Mouse (Mus musculus) embryonic facial prominence, embryonic 15.5 days (tissue): ENCODE data around the gene Nudt16l1. TPM values are rescaled to one million over a fixed set of nuclear protein-coding genes. Genes with fewer than 3 reads are reported as not detected.

Source experiments
- ATAC-seq: fragments of 200-750 bp; cut with Nextera tagmentation; 2 replicates; pipeline ENCODE4 v1.8.0; 2017; ENCODE audit warnings: low read depth, moderate TSS enrichment; ENCODE audit not compliant: insufficient number of reproducible peaks, low FRiP score, low TSS enrichment
- H3K27ac ChIP-seq: fragments of 300-500 bp; sonication (generic); replicated peaks from 2 replicates; pipeline ENCODE4 v1.5.1; 2015; ENCODE audit warnings: mild to moderate bottlenecking, inconsistent platforms
- H3K27me3 ChIP-seq: fragments of 300-500 bp; sonication (generic); 2 replicates; pipeline ENCODE4 v1.6.1; 2015; ENCODE audit warnings: inconsistent platforms
- H3K36me3 ChIP-seq: fragments of 300-500 bp; sonication (generic); 2 replicates; pipeline ENCODE4 v1.6.1; 2015; ENCODE audit warnings: mild to moderate bottlenecking, inconsistent platforms
- H3K4me1 ChIP-seq: fragments of 300-500 bp; sonication (generic); 2 replicates; pipeline ENCODE4 v1.6.1; 2015; ENCODE audit warnings: inconsistent platforms
- H3K4me2 ChIP-seq: fragments of 300-500 bp; sonication (generic); replicated peaks from 2 replicates; pipeline ENCODE4 v1.6.1; 2015; ENCODE audit warnings: mild to moderate bottlenecking, inconsistent platforms
- H3K4me3 ChIP-seq: fragments of 300-500 bp; sonication (generic); replicated peaks from 2 replicates; pipeline ENCODE4 v1.5.1; 2015; ENCODE audit warnings: mild to moderate bottlenecking, inconsistent platforms
- H3K9ac ChIP-seq: fragments of 300-500 bp; sonication (generic); 2 replicates; pipeline ENCODE4 v1.6.1; 2015; ENCODE audit warnings: inconsistent platforms
- H3K9me3 ChIP-seq: fragments of 300-500 bp; sonication (generic); replicated peaks from 2 replicates; pipeline ENCODE4 v1.6.1; 2016; ENCODE audit warnings: inconsistent platforms
- WGBS: fragments of 180-500 bp; shearing (Covaris S2); methylation state at CpG from one replicate; pipeline ENCODE4 v1.1.7; 2015; 5-methylcytosine and 5-hydroxymethylcytosine counted together
- polyA plus RNA-seq: library from polyadenylated mRNA; unstranded; fragments of >200 nt; fragmentation: Nextera tagmentation; extraction: Ambion mirVana; gene quantifications from 2 replicates; pipeline ENCODE4 v1.2.1, GENCODE M21; 2015

Gene Nudt16l1
- polyA plus RNA-seq, 1 experiment from 2014 or later, result 156 TPM

GRCm38 (mm10) chr16:4957446-4957845 lies 18.9 kb downstream of the Nudt16l1 start:
- ATAC-seq, result no peak
- Histone ChIP-seq H3K4me1 (peaks cover 7% of the 10 kb centered on the region), H3K27me3 (no peaks in the 10 kb centered on the region), H3K4me3 (no peak overlapping the region), H3K27ac (no peak overlapping the region), H3K36me3 (peaks cover 59% of the 10 kb centered on the region), H3K9me3 (no peaks in the 10 kb centered on the region), H3K4me2 (no peak overlapping the region), H3K9ac (no peak overlapping the region)
- WGBS, result 91% methylated on average over 3 of the region's 3 CpGs

GRCm38 (mm10) chr16:4960260-4960659 lies 21.7 kb downstream of the Nudt16l1 start:
- no peak overlapping the region for H3K9ac ChIP-seq
- peaks cover 22% of the 10 kb centered on the region for H3K4me1 ChIP-seq
- no peak overlapping the region for H3K27ac ChIP-seq
- ATAC-seq, result no peak
- WGBS, result 86% methylated on average over 8 of the region's 8 CpGs
- H3K4me2 ChIP-seq, result no peak overlapping the region
- H3K27me3 ChIP-seq, result no peaks in the 10 kb centered on the region
- H3K4me3 ChIP-seq, result no peak overlapping the region
- H3K9me3 ChIP-seq, result no peaks in the 10 kb centered on the region
- peaks cover 31% of the 10 kb centered on the region for H3K36me3 ChIP-seq

DNA sequence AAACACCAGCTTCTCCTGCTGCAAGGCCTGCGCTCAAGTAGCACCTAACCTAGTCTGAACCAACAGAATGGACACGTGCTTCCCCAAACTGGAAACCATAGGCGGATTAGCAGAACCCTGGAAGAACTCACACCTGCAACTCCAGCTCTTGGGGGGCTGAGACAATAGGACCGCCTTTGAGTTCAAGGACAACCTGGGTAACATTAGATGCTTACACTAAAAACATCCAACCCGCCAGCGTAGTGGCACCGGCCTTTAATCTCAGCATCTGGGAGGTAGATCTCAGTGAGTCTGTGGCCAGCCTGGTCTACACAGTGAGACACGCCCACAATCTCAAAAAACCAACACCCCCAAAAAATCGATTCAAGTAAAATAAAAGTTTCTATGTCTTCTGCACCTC lies 24.8 kb downstream of the Nudt16l1 start:
- Histone ChIP-seq H3K4me2 (peak overlapping the region; percentile 71), H3K9ac (peak overlapping the region; percentile 90), H3K9me3 (no peaks in the 10 kb centered on the region), H3K4me1 (peaks cover 24% of the 10 kb centered on the region), H3K36me3 (peaks cover 8% of the 10 kb centered on the region; the same call in 1 of the 2 replicates), H3K27me3 (no peaks in the 10 kb centered on the region), H3K4me3 (peak overlapping the region; percentile 85), H3K27ac (no peak overlapping the region)
- ATAC-seq, result no peak
- 37% methylated on average over 9 of the region's 9 CpGs for WGBS

DNA sequence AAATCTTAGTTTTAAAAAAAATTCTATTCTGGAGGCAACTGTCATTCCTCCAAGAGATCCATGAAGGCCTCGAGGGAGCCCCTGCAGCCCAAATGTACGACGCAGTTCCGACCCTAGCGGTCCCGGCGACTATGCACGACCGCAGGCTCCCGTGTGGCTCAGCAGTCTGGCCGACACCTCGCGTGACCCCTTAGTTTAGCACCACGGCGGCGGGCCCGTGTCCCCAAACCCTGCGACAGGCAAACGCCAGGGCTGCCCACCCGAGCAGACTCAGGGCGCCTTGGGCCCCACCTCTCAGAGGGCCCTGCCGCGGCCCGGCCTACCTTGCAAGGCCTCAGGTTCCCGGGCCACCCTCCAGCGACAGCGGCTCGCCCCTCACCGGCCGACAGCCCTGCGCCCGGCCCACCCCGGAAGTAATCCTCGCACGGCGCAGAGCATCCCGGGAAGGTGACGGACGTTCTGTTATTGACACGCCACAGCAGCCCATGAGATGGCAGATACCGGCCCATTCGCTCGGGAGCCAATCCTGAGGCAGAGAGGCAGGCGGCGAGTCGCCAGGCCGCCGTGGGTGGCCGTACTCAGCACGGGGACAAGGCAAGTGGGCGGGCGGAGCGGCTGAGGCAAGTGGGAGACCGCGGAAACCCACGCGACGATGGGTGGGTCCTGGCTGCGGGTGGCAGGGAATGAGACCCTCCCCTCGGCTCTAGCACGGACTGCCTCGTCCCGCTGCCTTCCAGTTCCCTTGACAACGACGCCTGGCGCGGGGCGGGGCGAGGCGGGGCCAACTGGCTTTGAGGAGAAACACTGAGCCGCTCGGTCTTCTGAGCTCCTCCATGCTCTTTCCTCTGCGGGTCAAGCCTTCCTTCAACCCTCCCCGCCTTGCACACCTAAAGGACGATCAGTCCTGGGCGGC lies 25.5 kb downstream of the Nudt16l1 start, which contains the start of gene Anks3:
Gene Anks3, minus strand, starts transcription at position 409 of the 913 bp plus-strand sequence.
- peak within 1 kb of the TSS; percentile 71 for H3K4me2 ChIP-seq
- under 1% methylated on average over 76 of the region's 76 CpGs for WGBS
- peaks cover 24% of the 10 kb centered on the region for H3K4me1 ChIP-seq
- H3K36me3 ChIP-seq, result peaks cover 8% of the 10 kb centered on the region; the same call in 1 of the 2 replicates
- H3K9ac ChIP-seq, result peak within 1 kb of the TSS; percentile 90
- H3K27ac ChIP-seq, result peak within 1 kb of the TSS; percentile 79
- no peaks in the 10 kb centered on the region for H3K27me3 ChIP-seq
- H3K9me3 ChIP-seq, result no peaks in the 10 kb centered on the region
- peak within 1 kb of the TSS; percentile 85 for H3K4me3 ChIP-seq
- ATAC-seq, result peak; percentile 99

- peak overlapping the region; percentile 85 for H3K4me3 ChIP-seq
- ATAC-seq, result no peak
These were observed 26.3 kb downstream of the Nudt16l1 start for GRCm38 (mm10) chr16:4964731-4965391.

DNA sequence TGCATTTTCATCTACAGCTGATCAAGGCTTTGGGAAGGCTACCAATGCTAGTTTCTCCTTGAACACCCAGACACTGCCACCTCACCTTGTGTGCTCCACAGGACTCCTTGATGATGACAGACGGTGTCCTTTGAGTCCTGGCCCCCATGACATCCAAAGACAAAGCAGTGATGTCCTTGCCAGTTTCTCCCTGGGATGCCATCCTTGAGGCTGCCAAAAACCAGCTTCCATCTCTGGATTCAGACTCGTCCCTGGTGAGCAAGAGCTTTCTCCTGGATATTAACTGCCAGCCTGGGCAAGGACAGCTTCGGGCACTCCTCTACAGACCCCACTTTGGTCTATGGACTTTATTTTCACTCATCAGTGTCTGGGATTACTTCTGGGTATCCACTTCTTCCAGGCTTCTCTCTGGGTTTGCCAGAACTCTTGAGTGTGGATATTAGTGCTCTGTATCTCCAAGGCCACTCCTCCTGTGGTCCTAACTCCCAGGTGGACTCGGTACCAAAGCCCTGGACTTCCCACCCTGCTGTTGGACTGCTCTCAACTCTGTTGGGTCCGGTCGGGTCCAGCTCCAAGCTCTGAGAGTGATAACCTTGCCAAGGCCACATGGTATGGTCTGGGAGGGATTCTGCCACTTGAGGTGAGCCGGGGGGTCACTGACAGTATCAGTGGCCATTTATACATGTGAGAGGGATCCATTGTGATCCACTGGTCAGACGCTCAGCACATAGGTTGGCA lies 27.0 kb downstream of the Nudt16l1 start:
- peaks cover 22% of the 10 kb centered on the region for H3K4me1 ChIP-seq
- H3K4me3 ChIP-seq, result peak overlapping the region; percentile 85; the same call in 1 of the 2 replicates
- no peaks in the 10 kb centered on the region for H3K36me3 ChIP-seq
- no peak overlapping the region for H3K27ac ChIP-seq
- ATAC-seq, result no peak
- H3K9me3 ChIP-seq, result no peaks in the 10 kb centered on the region
- 0 out of 2 replicates have a peak overlapping the region, but pooled peaks have one; percentile 71 for H3K4me2 ChIP-seq
- no peaks in the 10 kb centered on the region for H3K27me3 ChIP-seq
- 86% methylated on average over 8 of the region's 8 CpGs for WGBS
- no peak overlapping the region for H3K9ac ChIP-seq

More at GRCm38 (mm10) chr16:4964731-4965391, 26.3 kb downstream of the Nudt16l1 start:
- no peaks in the 10 kb centered on the region for H3K27me3 ChIP-seq
- WGBS, result 20% methylated on average over 13 of the region's 13 CpGs
- no peaks in the 10 kb centered on the region for H3K36me3 ChIP-seq
- peak overlapping the region; percentile 68 for H3K27ac ChIP-seq
- H3K4me1 ChIP-seq, result peaks cover 23% of the 10 kb centered on the region
- peak overlapping the region; percentile 71 for H3K4me2 ChIP-seq
- no peaks in the 10 kb centered on the region for H3K9me3 ChIP-seq
- H3K9ac ChIP-seq, result peak overlapping the region; percentile 49

DNA sequence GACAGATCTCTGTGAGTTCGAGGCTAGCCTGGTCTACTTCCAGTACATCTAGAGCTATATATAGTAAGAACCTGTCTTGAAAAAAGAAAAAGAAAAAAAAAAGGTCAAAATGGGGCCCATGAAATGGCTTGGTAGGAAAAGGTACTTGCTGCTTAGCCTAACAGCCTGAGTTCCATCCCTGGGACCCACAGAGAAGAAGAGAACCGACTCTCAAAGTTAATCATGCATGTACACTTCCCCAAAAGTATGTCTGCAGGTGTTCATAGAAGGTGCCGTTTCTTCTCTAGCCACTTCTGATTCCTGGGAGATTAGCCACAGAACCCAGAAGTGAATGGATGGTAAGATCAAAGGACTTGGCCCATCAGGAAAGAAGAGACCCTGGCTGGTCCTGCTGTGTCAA lies 29.9 kb downstream of the Nudt16l1 start:
- Histone ChIP-seq H3K4me3 (no peak overlapping the region), H3K27me3 (no peaks in the 10 kb centered on the region), H3K27ac (no peak overlapping the region), H3K9ac (no peak overlapping the region), H3K9me3 (no peaks in the 10 kb centered on the region), H3K36me3 (no peaks in the 10 kb centered on the region), H3K4me1 (peaks cover 7% of the 10 kb centered on the region), H3K4me2 (no peak overlapping the region)
- WGBS, result 78% methylated on average over 3 of the region's 3 CpGs
- ATAC-seq, result no peak

DNA sequence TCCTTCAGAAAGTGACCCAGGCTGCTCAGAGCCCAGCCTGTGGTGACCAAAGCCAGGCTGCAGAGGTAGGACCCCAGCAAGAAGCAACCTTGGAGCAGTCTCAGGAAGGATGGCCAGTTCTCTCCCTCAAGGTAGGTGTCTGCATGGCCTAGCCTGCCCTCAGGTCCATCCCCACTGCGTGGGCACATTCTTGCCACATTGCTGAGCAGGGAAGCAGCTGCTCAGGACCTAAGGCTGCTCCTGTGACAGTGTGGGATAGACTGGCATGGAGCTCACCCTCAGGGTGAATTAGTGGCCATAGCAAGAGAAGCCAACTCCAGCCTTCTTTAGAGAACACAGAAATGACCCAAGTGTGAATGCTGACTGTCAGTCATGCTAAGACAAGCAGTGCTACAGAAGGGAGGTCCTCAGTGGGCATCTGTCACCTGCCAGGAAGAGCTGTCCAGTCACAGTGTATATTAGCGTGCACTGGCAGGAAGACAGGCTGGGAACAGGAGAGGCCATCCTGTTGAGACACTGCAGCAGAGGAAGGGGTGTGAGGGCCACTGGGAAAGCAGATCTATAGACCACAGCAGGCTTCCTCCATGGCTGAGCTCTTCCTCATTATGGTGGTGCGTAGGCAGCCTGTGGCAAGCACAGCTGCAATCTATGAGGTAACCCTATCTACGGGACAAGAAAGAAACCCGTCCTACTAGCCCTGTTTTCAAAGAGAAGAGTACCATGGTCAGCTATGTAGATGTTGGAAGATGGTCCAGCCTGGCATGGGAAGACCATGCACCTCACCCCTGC lies 30.7 kb downstream of the Nudt16l1 start:
- H3K9me3 ChIP-seq, result no peaks in the 10 kb centered on the region
- H3K27ac ChIP-seq, result no peak overlapping the region
- no peak for ATAC-seq
- no peak overlapping the region for H3K9ac ChIP-seq
- 76% methylated on average over 5 of the region's 5 CpGs for WGBS
- no peak overlapping the region for H3K4me2 ChIP-seq
- peaks cover 6% of the 10 kb centered on the region; the same call in 1 of the 2 replicates for H3K4me1 ChIP-seq
- no peak overlapping the region for H3K4me3 ChIP-seq
- no peaks in the 10 kb centered on the region for H3K27me3 ChIP-seq
- no peaks in the 10 kb centered on the region for H3K36me3 ChIP-seq

DNA sequence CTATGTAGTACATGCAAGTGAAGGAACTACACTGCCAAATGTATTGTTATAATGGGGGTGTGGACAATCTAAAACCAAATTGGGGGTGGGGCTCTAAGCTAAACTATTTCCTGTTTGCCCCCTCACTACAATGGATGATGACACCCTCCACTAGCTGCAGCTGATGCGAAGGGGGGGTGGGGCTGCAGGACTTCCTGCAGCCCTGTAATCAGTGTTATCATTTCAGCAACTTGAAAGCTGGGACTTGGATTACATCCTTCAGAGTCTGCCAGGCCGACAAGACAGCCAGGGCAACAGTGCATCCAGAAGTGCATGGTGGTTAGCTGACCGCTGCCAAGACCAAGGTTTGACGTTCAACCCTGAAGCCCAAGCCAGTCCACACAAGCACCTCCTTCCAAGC lies 33.1 kb downstream of the Nudt16l1 start:
- H3K4me2 ChIP-seq, result no peak overlapping the region
- no peaks in the 10 kb centered on the region for H3K9me3 ChIP-seq
- 71% methylated on average over 4 of the region's 4 CpGs for WGBS
- no peaks in the 10 kb centered on the region for H3K4me1 ChIP-seq
- ATAC-seq, result no peak
- H3K4me3 ChIP-seq, result no peak overlapping the region
- no peaks in the 10 kb centered on the region for H3K27me3 ChIP-seq
- no peak overlapping the region for H3K27ac ChIP-seq
- no peak overlapping the region for H3K9ac ChIP-seq
- no peaks in the 10 kb centered on the region for H3K36me3 ChIP-seq

GRCm38 (mm10) chr16:4974521-4974920 lies 36.0 kb downstream of the Nudt16l1 start:
- Histone ChIP-seq H3K27me3 (no peaks in the 10 kb centered on the region), H3K4me2 (no peak overlapping the region), H3K9ac (no peak overlapping the region), H3K4me3 (no peak overlapping the region), H3K27ac (no peak overlapping the region), H3K36me3 (no peaks in the 10 kb centered on the region), H3K4me1 (no peaks in the 10 kb centered on the region), H3K9me3 (no peaks in the 10 kb centered on the region)
- WGBS, result 85% methylated on average over 5 of the region's 5 CpGs
- no peak for ATAC-seq
